Mouse (Mus musculus) heart, adult 18-20 months (tissue): ENCODE data around the gene Plcb1. TPM values are rescaled to one million over a fixed set of nuclear protein-coding genes. Genes with fewer than 3 reads are reported as not detected.
A peak's percentile ranks its signal among the peaks of the same experiment; 100 is the strongest.

Experiments used
- DNase-seq, 2 experiments: peaks; one replicate each; pipeline ENCODE4 v3.0.0; 2021 to 2022; ENCODE audit warnings: mixed read lengths in 1 of 2
- total RNA-seq, 2 experiments: library from RNA; stranded (reverse); gene quantifications; 2 replicates each; pipeline ENCODE4 v1.2.3; 2021

The Plcb1 gene
- total RNA-seq, 2 experiments from 2014 or later = 4.2 to 5.0 TPM

DNA sequence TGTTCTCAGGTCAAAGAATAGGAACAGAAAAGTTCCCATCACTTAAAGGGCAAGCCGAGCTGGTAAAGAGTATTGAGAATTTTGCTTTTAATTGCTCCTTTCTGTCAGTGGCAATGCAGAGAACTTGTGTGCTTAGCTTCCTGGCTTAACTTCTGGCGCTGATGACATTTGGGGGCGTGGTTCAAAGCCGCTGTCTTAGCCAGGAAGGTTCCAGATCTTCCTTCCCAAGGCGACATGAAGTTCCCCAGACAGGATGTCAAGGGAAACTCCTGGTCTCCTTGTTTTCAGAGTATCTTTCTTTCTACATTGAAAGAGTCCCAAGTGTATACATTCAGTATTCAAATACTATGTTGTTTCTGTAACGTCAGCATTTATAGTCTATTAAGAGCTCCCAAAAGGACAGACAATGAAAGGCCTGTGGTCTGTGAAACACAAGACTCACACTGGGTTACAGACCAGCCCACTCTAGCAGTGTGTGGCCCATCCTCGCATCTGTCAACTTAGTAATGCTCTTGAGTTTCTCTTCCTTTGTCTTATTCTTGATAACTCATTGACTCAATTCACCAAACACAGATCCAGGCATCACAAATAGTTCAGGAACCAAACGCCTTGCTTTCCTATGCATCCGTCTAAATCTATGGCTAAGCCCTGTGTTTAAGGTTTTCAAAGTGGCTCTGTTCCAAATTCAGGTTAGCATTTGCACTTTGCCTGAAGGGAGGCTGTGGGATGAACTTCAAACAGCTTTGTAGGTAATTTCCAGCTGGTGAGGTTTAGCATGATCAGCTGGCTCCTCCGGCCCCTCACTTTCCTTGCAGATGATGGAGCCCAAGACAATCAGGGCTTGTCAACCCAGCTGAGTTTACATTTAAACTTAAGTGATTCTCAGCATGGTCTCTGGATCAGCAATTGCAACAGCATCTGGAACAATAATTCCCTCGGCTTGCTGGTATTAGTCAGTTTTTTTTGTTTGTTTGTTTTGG lies 418.6 kb downstream of the Plcb1 start:
- DNase-seq = peak; percentile 20 to 60

DNA sequence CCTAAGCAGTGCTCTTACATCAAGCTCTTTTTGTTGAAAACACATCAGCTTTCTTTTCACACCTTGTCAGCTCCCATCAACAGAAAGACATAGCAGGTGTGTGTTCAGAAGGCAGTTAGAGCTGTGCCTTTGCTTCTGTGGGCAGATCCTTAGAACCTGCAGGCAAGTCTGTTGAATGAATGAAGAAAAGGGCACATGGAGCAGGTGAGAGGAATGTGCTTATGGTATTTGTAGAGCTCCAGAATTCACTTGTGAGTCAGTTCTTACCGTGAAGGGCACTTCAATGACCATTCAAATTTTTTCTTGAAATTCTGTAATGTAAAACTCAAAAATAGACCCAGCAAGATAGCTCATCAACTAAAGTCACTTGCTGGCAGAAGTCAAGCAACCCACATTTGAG lies 423.0 kb downstream of the Plcb1 start:
- no peak for DNase-seq

DNA sequence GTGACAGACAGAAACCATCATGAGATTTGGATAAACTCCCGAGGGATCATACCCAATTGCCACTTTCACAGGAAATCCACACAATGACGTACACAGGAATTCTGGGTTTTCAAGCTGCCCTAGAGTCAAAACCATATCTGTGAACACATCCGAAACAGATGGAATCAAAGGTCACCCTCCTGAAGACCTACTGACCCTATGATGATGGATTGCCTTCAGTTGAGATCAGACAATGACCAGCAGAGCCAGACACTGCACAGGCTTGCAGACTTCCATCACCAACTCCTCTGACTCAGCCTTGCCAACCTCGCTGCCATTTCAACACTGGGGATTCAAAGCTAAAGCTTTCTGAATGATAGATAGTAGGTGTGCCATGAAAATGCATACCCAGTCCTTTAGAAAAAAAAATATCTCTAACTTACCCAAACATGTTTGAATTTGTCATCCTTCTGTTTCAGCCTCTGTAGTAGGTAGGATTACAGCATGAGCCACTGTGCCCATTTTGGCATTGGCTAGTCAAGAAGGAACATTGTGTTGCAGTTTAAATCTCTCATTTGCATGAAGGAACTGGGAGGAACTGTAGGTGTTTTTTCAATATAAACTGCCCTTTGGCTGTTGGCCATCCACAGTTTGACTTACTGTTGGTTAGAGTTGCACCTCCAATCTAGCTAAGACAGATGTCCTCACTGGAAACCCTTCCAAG lies 429.0 kb downstream of the Plcb1 start:
- DNase-seq = no peak

DNA sequence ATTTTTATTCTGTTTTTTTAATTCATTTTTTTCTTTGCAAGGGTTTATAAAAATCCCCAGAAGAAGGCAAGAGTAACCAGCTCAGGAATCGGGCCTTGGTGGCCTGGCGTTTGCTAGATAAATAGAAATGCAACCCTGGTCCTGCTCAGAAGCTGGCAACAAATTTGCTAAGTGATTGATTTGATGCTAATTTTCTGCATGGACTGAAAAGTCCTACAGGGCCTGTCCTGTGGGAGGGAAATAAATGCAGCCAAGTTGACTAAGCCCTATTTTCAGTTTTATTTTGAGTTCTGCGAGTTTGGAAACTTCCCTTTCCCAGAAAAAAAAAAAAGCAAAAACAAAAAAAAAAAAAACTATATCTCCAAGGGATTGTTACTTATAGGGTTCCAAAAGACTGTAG lies 433.5 kb downstream of the Plcb1 start:
- no peak for DNase-seq

DNA sequence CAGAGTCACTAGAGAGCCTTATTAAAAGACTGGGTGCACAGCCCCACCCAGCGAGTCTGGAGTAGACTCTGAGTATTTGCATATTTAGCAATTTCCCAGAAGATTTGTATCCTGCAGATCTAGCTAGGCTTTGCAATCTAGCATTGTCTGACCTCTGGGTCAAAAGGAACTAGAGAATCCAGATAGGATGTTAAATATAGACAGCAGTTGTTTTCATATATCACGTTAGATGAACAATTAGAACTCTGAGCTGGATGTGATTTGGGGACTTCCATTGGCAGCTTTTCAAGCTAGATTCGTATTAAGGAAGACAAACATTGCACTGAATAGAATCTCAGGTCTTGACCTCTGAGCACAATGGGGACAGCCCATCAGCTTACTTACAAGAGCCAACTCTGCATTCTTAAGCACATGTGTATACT lies 439.7 kb downstream of the Plcb1 start:
- DNase-seq = peak; percentile 33 to 68

DNA sequence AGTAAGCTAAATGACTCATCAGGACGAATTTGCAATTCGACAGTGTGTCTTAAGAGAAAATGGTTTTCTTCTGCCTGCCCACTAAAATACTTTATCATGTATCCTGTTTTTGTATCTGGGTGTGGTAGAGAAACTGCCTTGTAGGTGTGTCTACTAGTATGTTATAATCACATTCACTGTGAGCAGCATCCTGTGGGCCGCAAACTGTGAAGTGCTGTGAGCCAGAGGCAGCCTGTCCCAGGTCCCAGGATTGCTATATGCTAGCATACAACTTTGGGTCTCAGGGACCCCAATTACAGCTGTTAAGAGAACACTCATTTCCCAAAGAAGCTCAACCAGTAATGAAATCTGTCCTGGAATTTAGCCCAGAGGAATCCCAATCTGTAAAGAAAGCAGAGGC lies 444.4 kb downstream of the Plcb1 start:
- DNase-seq = no peak

DNA sequence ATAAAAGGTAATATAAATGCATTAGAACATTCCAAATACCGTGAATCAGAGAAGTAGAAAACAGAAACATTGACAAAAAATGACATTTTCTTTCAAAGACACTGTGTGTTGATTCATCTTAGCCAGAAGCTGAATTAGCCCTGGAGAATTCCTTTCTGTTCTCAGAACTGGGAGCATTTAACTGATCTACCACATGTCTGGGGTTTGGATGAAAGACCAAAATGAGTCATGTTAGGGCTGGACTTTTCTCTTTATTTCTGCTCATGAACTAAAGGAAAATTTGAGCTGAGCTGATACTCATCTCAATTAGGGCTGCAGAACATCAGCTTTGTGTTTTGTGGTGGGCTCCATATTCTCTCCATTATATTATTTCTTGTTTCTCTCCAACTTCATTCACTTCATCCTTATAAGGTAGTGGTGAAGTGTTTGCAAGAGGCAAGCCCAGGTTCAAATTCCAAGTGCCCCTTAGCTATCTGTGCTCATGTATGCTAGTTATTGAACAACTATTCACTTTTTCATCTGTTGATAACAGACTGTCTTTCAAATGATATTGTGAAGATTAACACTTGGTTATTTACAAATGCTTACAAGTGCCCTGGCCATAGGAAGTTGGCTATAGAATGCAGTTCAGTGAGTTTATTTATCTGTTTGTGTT lies 456.9 kb downstream of the Plcb1 start:
- no peak for DNase-seq

DNA sequence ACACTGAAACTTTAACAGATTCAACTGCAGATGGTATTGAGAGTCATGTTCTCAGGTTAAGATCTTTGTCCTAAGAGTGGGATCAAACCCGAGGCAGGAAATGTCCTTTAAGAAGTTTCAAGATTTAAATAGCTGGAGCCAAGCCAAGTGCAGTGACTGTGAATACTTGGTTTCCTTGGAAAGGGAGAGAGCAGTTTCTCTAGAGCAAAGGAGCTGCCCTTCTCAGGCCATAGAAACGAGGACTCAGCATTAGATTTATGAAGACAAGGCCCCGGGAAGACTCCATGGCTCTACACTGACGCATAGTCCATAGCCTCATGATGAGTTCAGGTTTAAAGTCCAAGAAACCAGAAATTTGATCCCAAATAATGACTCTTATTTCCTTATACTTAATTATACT lies 457.9 kb downstream of the Plcb1 start:
- no peak for DNase-seq

DNA sequence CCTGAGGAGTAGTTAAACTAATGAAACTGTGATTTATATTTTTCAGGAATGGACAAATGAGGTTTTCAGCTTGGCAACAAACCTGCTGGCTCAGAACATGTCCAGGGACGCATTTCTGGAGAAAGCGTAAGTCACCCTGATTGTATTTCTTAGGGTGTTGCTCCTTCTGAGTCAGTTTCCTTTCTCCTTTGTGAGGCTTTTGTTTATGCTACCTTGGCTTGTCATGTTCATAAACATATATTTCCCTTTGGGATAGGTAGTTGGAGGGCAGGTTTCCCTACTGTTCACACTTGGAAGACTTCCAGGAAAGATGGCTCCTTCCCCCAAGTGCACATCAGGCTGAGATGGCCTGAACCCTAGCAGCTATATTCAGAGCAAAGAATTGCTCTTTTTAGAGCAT lies 464.1 kb downstream of the Plcb1 start:
- DNase-seq = no peak

DNA sequence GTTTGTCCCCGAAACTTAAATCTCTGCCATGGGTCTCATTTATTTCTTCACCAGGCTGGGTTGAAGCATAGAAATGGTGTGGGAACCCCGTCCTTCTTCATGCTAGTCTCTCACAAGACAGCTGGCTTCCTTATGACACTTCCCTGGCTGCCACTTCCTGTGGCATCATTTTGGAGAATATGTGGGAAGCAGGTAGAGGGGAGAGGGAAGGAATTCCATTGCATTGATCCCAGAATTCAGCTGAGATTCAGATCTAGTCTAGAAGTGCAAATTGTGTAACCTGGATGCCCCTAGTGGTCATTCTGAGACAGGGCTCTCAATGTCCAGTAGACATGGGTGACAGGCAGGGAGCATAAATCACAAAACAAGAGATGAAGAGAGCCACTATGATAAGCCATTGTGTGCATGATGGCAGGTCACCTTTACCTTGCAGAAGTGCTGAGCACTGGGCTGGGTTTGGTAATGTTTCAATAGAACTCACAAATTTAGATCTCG lies 466.0 kb downstream of the Plcb1 start:
- no peak for DNase-seq

DNA sequence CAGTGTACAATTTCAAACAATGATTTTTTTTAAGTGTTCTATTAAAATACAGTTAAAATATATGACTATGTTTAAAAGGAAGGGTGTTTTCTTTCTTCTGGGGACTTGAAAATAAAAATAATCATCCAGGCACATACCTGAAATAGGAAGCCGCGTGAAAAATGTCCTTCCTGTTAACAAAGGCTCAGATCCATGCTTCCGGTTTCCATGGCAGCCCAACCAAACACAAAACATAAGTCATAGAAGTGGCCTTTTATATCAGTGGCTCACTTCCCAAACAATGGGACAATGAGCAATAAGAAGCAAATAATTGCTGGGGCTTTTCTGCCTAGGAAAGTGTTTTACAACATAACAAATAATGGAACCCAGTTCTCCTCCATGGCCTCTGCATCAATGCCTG lies 473.3 kb downstream of the Plcb1 start:
- peak; percentile 53 to 81 for DNase-seq

DNA sequence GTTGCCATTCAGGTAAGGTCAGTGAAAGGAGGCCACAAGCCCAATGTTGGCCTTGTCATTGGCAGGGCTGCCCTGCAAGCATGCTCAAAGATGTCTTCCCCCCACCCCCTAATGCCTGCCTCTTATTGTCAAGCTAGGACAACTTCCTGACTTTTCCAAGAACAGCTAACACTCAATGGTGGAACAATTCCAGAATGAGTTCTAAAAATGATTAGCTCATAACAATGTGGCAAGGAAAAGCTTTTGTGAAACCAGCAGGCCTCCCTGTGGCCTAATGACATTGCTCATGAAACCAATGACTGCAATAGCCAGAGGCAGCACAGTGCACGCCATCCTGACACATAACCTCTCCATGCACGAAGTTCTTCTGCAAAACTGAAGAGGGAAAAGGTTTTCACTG lies 478.1 kb downstream of the Plcb1 start:
- peak; percentile 14 to 45 for DNase-seq

DNA sequence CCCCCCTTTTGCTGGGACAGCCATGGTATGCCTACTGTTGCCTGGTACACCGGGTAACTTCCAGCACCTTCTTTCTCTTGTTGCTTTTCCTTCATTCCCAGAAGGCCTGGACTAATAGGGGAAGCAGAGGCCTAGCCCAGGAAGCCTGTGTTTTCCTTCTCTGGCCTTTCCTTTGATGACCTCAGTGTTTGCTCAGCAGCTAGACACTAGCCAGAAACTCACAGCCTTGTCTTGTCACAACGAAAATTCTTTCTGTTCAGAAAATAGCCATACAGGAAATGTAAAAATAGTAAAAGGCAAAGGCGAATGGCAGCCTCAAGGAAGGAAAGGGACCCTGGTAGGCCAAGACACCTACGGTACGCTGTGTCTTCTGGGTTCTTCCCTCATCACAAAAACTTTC lies 489.1 kb downstream of the Plcb1 start:
- peak; percentile 15 to 42 for DNase-seq

DNA sequence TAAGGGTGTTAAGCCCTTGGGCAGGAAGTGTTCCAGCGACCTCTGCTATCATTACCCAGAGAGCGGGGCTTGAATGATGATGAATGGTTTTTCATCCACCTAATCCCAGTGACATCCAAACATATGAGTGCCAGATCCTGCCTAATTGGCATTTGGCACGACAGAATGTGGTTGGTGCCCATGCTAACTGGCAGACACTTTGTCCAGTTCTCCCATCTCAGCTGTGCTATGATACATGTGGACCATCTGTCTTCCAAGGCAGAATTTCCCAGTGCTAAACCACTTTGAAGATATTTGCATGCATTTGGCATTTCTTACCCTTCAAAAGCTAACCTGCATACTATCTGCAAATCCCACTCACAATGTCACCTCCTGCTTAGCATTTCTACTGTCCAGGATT lies 492.6 kb downstream of the Plcb1 start:
- no peak for DNase-seq

DNA sequence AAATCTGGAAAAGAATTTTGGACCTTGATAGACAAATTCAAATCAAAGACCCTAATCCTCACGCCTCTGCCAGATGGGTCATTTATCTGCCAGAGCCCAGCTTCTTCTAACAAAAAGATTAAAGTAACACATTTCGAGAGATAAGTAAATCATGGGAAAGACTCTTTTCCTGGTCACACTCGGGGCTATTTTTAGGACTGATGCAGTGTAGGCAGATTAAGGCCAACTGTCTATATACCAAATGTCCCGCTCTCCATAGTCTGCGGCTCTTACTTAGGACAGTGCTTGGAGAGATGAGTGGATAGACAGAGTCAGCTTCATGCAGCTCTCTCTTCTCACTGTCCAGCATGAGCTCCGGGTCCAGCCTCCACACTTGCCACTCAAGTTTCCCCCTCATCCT lies 493.2 kb downstream of the Plcb1 start:
- no peak for DNase-seq

DNA sequence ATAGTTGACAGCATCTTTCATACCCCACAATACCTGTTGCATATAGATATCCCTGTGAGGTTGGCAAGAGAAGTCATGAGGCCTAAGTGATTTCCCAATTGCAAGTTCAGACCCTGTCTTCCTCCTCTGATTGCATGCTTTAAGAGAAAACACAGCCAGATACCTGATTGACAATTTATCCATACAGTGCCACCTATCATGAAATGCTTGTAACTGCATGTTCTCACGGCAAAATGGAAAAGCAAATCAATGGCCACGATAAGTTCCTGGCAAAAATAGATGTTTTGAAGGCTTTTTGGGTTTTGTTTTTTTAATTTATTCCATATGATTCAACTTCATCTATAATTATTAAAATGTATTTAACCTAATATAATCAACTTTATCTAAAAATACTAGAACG lies 497.9 kb downstream of the Plcb1 start:
- peak in 1 of 2 experiments; percentile 13 for DNase-seq

DNA sequence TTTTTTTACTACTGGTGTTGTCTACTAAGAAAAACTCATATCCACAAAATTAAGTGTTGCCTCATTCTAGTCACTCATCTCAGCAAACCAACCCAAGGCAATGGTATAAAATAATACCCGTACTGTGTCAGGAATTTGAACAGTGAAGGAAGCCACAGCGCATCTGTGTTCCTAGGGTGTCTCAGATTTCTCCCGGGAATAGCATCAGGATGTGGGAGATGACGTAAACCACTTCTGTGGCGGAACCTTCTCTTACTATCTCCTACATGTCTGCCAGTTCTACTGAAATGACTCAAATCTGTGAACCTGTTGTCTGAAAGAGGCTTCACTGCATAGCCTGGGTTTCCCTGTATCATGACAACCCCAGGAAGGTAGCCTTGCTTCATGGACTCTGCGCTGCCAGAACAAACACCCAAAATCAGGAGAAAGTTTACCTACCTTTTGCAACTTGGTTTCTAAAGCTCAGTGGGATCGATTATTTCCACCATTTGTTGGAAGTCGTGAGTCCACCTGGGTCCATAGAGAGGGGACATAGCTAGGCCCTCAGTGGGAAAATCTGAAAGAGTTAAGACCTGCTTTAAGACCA lies 510.4 kb downstream of the Plcb1 start:
- no peak for DNase-seq

DNA sequence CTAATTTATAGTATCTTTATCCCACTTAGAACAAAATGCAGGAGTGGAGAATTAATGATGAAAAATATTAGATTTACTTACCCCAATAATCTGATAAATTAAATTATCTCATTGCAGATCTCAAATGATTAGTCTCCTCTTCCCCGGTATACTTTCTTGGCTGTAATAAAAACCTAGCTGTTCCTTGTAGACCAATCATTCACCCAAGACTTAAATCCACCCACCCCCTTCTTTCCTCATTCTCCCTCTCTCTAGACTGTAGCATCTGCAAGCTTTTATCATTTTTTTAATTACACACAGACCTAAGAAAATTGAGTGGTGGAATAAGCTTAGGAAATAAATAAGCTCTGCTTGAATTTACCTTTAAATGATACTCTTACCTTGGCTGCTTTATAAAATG lies 514.6 kb downstream of the Plcb1 start:
- DNase-seq = no peak

DNA sequence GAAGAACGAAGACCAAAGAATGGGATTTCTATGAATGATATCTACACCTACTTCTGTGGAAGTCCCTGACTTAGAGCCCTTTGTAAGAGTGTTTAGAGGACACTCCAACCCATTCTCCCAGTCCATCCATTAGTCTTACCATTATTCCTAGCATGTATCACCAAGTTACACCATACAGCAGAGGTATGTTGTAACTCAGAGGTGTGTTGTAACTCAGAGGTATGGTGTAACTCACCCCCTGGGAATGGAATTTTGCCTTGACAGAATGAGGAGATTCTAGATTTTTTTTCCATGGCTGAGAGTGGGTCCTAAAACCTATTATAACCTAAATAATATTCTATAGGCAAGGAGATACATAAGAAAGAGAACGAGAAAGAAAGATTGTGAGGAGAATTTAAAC lies 516.6 kb downstream of the Plcb1 start:
- DNase-seq = peak in 1 of 2 experiments; percentile 2

DNA sequence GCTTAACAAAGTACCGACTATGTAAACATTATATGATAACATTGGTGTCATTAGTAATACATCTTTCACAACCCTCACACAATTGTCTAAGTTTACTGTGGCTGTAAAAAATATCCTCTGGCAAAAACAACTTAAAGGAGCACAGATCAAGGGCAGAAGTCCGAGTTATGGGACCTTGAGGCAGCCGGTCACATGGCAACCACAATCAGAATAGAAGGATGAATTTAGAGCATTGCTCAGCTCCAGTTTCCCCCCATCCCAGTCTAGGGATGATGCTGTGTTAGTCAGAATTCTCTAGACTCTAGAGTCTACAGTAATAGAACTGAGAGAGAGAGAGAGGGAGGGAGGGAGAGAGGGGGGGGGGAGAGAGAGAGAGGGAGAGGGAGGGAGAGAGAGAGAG lies 519.3 kb downstream of the Plcb1 start:
- DNase-seq = no peak

DNA sequence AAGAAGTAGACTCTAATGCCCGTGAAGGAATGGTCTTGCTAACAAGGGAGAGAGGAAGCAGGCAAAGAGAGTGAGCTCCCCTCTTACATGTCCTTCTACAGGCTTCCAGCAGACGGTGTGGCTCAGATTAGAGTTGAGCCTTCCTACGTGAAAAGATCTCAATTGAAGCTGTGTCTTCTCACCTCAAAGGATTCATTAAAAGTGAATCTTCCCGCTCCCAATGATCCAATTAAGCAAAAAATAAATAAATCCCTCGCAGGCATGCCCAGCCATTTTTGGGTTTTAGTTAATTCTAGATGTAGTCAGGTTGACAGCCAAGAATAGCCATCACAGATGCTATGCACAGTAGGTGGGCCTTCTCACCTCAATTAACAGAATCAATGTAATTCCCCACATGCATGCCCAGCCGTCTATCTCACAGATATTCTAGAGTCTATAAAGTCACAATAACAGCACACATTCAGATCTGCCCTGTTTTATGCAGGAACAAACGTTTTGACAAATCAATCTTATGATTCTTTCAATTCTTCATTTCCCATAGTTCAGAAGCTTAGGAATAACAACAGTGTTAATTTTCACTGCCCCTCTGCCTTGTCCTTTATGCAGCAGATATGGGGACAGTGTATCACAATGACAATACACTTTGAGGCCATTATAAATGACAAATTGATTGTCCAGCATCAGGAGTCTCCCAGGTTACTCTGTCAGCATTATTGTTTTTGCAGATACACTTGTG lies 520.0 kb downstream of the Plcb1 start:
- no peak for DNase-seq

DNA sequence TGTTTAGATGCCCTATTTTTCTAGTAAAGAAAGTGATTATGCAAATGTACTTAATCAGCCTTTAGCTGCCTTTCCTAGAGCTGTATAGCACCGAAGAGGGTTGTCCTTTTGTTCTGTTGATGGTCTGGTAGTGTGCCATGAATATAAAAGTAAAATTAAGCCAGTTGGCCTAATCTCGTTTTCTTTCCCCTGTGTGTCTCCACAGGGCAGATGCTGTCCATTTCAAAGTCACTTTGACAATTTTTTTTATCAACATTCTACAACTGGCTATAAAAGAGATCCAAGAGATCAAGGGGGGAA lies 520.6 kb downstream of the Plcb1 start:
- DNase-seq = no peak
